Mouse (Mus musculus): ENCODE measurements around the gene Grwd1. TPM values are rescaled to one million over a fixed set of nuclear protein-coding genes. Genes with fewer than 3 reads are reported as not detected.
A peak's percentile ranks its signal among the peaks of the same experiment; 100 is the strongest.

The Grwd1 gene
- polyA plus RNA-seq, 1 experiment from 2014 or later = 50.6 TPM

GRCm38 (mm10) chr7:45802551-45802950 lies 28.2 kb downstream of the Grwd1 start:
- H3K9ac ChIP-seq (ENCODE audit: low read depth, low read length) = no peak overlapping the region
- WGBS = 91% methylated on average over 6 of the region's 6 CpGs

DNA sequence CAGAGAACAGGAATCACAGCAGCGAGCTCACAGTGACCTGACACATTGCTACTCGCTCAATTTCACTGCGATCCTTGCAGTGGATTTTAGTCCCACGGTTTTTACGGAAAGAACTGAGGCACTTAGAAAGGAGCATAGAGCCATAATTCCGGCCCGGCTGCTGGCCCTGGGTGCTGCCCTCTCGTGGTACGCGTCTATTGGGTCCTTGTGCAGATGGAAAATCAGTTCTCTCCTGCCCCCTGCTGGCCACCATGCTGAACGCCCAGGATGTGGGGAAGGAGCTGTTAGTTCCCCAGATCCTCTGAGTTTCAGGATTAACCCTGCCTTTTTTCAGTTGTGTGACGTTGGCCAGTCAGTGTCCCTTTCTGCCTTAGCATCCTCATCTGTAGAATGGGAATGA lies 29.4 kb downstream of the Grwd1 start:
- peak; percentile 100 for TF ChIP-seq CTCF (IDR thresholded peaks at IDR 0.05; ENCODE audit: low read depth)
- WGBS = 2% methylated on average over 12 of the region's 12 CpGs
- ATAC-seq (replicated peaks; ENCODE audit: low FRiP score, low read depth) (peak; percentile 54; the same call in 1 of the 2 replicates), DNase-seq (ENCODE audit: low spot score) (peak; percentile 97)
- Histone ChIP-seq H3K4me3 (replicated peaks; ENCODE audit: low read depth, low read length) (0 out of 2 replicates have a peak overlapping the region, but pooled peaks have one; percentile 23), H3K4me2 (ENCODE audit: low read length) (peak overlapping the region; percentile 60), H3K27me3 (ENCODE audit: insufficient read depth, low read length) (no peaks in the 10 kb centered on the region), H3K9ac (ENCODE audit: low read depth, low read length) (no peak overlapping the region), H3K9me3 (replicated peaks; ENCODE audit: low read length) (no peaks in the 10 kb centered on the region), H3K36me3 (ENCODE audit: insufficient read depth, low read length) (no peaks in the 10 kb centered on the region), H3K4me1 (replicated peaks; ENCODE audit: insufficient read depth, low read length) (peaks cover 22% of the 10 kb centered on the region; the same call in 1 of the 2 replicates), H3K27ac (no peak overlapping the region)

More at GRCm38 (mm10) chr7:45802551-45802950, 28.2 kb downstream of the Grwd1 start:
- TF ChIP-seq CTCF (IDR thresholded peaks at IDR 0.05; ENCODE audit: low read depth) = no peak
- Histone ChIP-seq H3K4me2 (ENCODE audit: low read length) (no peak overlapping the region), H3K9me3 (replicated peaks; ENCODE audit: low read length) (no peaks in the 10 kb centered on the region), H3K4me1 (replicated peaks; ENCODE audit: insufficient read depth, low read length) (peaks cover 19% of the 10 kb centered on the region; the same call in 1 of the 2 replicates), H3K27ac (no peak overlapping the region), H3K27me3 (ENCODE audit: insufficient read depth, low read length) (no peaks in the 10 kb centered on the region), H3K4me3 (replicated peaks; ENCODE audit: low read depth, low read length) (no peak overlapping the region), H3K36me3 (ENCODE audit: insufficient read depth, low read length) (peaks cover 5% of the 10 kb centered on the region)
- ATAC-seq (replicated peaks; ENCODE audit: low FRiP score, low read depth) = no peak
- no peak for DNase-seq (ENCODE audit: low spot score)

GRCm38 (mm10) chr7:45800546-45801204 lies 30.1 kb downstream of the Grwd1 start:
- H3K27me3 ChIP-seq (ENCODE audit: insufficient read depth, low read length) = no peaks in the 10 kb centered on the region
- H3K9ac ChIP-seq (ENCODE audit: low read depth, low read length) = no peak overlapping the region
- H3K4me2 ChIP-seq (ENCODE audit: low read length) = peak overlapping the region; percentile 60
- DNase-seq (ENCODE audit: low spot score) (peak; percentile 80), ATAC-seq (replicated peaks; ENCODE audit: low FRiP score, low read depth) (peak; percentile 65)
- no peaks in the 10 kb centered on the region for H3K36me3 ChIP-seq (ENCODE audit: insufficient read depth, low read length)
- peak overlapping the region; percentile 23 for H3K4me3 ChIP-seq (replicated peaks; ENCODE audit: low read depth, low read length)
- peaks cover 22% of the 10 kb centered on the region; the same call in 1 of the 2 replicates for H3K4me1 ChIP-seq (replicated peaks; ENCODE audit: insufficient read depth, low read length)
- no peak for TF ChIP-seq CTCF (IDR thresholded peaks at IDR 0.05; ENCODE audit: low read depth)
- no peak overlapping the region for H3K27ac ChIP-seq
- WGBS = 25% methylated on average over 19 of the region's 25 CpGs
- H3K9me3 ChIP-seq (replicated peaks; ENCODE audit: low read length) = no peaks in the 10 kb centered on the region

GRCm38 (mm10) chr7:45800001-45800400 lies 30.7 kb downstream of the Grwd1 start:
- Histone ChIP-seq H3K9ac (ENCODE audit: low read depth, low read length) (no peak overlapping the region), H3K27ac (no peak overlapping the region)
- no peak for DNase-seq (ENCODE audit: low spot score)

GRCm38 (mm10) chr7:45798931-45799330 lies 31.8 kb downstream of the Grwd1 start:
- Histone ChIP-seq H3K9me3 (replicated peaks; ENCODE audit: low read length) (no peaks in the 10 kb centered on the region), H3K36me3 (ENCODE audit: insufficient read depth, low read length) (no peaks in the 10 kb centered on the region), H3K4me1 (replicated peaks; ENCODE audit: insufficient read depth, low read length) (peaks cover 22% of the 10 kb centered on the region; the same call in 1 of the 2 replicates), H3K27me3 (ENCODE audit: insufficient read depth, low read length) (no peaks in the 10 kb centered on the region), H3K9ac (ENCODE audit: low read depth, low read length) (no peak overlapping the region), H3K4me2 (ENCODE audit: low read length) (peak overlapping the region; percentile 93), H3K27ac (no peak overlapping the region), H3K4me3 (replicated peaks; ENCODE audit: low read depth, low read length) (peak overlapping the region; percentile 48; the same call in 1 of the 2 replicates)
- ATAC-seq (replicated peaks; ENCODE audit: low FRiP score, low read depth) (no peak), DNase-seq (ENCODE audit: low spot score) (no peak)
- 77% methylated on average over 7 of the region's 7 CpGs for WGBS
- no peak for TF ChIP-seq CTCF (IDR thresholded peaks at IDR 0.05; ENCODE audit: low read depth)

More at GRCm38 (mm10) chr7:45800001-45800400, 30.7 kb downstream of the Grwd1 start:
- Histone ChIP-seq H3K27me3 (ENCODE audit: insufficient read depth, low read length) (no peaks in the 10 kb centered on the region), H3K4me1 (replicated peaks; ENCODE audit: insufficient read depth, low read length) (peaks cover 22% of the 10 kb centered on the region; the same call in 1 of the 2 replicates), H3K4me2 (ENCODE audit: low read length) (peak overlapping the region; percentile 60), H3K36me3 (ENCODE audit: insufficient read depth, low read length) (no peaks in the 10 kb centered on the region), H3K9me3 (replicated peaks; ENCODE audit: low read length) (no peaks in the 10 kb centered on the region), H3K4me3 (replicated peaks; ENCODE audit: low read depth, low read length) (peak overlapping the region; percentile 23)
- ATAC-seq (replicated peaks; ENCODE audit: low FRiP score, low read depth) = no peak
- no peak for TF ChIP-seq CTCF (IDR thresholded peaks at IDR 0.05; ENCODE audit: low read depth)
- WGBS = 34% methylated on average over 7 of the region's 7 CpGs

DNA sequence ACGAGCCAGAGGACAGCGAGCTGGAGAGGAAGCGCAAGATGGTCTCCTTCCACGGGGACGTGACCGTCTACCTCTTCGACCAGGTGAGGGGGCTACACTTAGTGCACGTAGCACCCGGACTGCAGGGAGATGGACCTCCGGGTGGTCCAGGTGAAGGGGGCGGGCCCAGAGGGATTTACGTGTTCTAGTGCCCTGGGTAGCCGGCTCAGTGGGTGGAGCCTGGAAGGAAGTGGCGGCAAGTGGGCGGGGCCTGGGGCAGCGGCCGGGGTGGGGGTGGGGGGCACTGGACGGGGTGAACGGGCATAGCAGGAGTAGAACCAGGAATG lies 32.3 kb downstream of the Grwd1 start:
- no peak for ATAC-seq (replicated peaks; ENCODE audit: low FRiP score, low read depth)

More for the DNA sequence above, 32.3 kb downstream of the Grwd1 start:
- Histone ChIP-seq H3K36me3 (ENCODE audit: insufficient read depth, low read length) (no peaks in the 10 kb centered on the region), H3K27ac (no peak overlapping the region), H3K9me3 (replicated peaks; ENCODE audit: low read length) (no peaks in the 10 kb centered on the region), H3K27me3 (ENCODE audit: insufficient read depth, low read length) (no peaks in the 10 kb centered on the region), H3K4me1 (replicated peaks; ENCODE audit: insufficient read depth, low read length) (peaks cover 22% of the 10 kb centered on the region; the same call in 1 of the 2 replicates), H3K4me2 (ENCODE audit: low read length) (peak overlapping the region; percentile 93), H3K9ac (ENCODE audit: low read depth, low read length) (peak overlapping the region; percentile 67), H3K4me3 (replicated peaks; ENCODE audit: low read depth, low read length) (peak overlapping the region; percentile 48)
- 2% methylated on average over 19 of the region's 19 CpGs for WGBS
- no peak for DNase-seq (ENCODE audit: low spot score)
- TF ChIP-seq CTCF (IDR thresholded peaks at IDR 0.05; ENCODE audit: low read depth) = no peak
